Mouse (Mus musculus): ENCODE data around the gene Sash3. TPM values are rescaled to one million over a fixed set of nuclear protein-coding genes. Genes with fewer than 3 reads are reported as not detected.

Gene Sash3
- polyA plus RNA-seq, 1 experiment from 2014 or later, result 3.4 TPM

DNA sequence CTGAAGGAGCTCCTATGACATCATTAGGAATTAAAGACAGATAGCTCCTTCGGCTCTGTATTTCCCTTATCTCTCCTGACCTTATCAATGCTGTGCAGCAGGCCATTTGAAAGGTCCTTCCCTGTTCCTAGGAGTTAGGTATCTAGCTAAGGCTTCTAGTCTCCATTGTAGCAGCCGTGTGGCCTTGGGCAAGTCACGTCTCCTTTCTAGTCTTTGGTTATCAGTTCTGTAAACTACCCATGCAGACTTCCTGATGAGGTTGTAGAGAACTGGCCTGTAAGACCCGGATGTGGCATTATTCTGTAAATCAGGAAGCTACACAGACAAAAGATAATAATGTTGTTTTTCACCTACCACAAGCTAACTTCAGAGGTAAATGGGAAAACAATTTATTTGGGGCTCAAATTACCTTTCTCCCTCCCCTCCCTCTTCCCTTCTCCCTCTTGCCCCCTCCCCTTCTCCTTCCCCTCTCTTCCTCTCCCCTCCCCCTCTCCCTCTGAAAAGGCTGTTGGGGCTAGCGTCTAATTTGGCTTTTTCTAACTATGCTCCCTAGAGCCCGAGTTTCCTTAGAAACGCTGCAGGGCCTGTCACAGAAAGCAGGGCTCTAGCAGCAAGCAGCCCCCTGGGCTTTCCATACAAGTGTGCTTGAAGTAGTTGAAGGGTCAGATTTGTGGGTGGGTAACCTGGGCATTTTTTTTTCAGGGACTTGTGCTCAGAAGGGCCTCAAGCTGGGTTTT lies 7.5 kb upstream of the Sash3 start:
- Histone ChIP-seq H3K36me3 (ENCODE audit: control insufficient read depth, insufficient read depth, low read length) (no peaks in the 10 kb centered on the region), H3K9me3 (ENCODE audit: control insufficient read depth, low read length) (no peaks in the 10 kb centered on the region), H3K27ac (ENCODE audit: low read depth) (no peak overlapping the region), H3K4me3 (ENCODE audit: low read depth, low read length) (no peak overlapping the region), H3K27me3 (replicated peaks; ENCODE audit: control insufficient read depth, insufficient read depth, low read length) (no peaks in the 10 kb centered on the region), H3K9ac (ENCODE audit: low read length) (no peak overlapping the region), H3K4me1 (replicated peaks; ENCODE audit: control insufficient read depth, insufficient read depth, low read length) (no peaks in the 10 kb centered on the region), H3K4me2 (ENCODE audit: low read length) (no peak overlapping the region)
- WGBS, result 46% methylated on average over 7 of the region's 7 CpGs
- DNase-seq (ENCODE audit: low spot score) (no peak), ATAC-seq (replicated peaks; ENCODE audit: low FRiP score, low TSS enrichment, low read depth) (no peak)

DNA sequence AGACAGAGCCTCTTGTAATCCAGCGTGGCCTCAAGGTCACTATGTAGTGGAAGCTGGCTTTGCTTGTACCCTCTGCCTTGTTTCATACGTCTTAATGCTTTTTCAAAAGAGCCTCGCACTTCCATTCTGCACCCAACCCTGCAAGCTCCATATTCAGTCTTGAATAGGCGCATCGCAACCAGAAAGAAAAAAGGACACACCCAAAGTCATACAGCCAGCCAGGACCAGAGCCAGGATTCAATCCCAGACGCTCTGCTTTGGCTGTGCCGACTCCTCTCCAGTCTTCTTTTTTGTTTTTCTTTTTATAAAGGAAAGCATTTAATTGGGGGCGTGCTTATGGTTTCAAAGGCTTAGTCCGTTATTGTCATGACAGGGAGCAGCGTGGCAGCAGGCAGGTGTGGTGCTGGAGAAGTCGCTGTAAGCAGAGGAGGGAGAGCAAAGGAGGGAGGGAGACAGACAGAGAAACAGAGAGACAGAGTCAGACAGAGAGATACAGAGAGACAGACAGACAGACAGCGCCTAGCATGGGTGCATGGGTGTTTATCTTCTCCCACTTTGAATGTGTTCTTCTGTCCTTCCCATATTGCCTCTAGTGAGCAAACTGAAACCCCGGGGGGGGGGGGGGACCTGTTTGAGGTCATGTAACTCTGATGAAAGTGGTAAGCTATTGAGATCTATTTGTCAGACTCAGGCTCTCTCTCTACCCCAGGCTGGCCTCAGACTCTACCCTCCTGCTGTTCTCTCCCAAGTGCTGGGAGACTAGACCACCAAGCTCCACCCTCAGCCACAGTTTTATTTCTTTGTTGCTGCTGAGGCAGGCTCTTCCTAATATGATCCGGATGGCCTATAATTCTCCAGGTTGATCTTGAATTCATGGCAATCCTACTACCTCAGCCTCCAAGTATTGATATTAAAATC lies 6.6 kb upstream of the Sash3 start:
- DNase-seq (ENCODE audit: low spot score), result no peak

DNA sequence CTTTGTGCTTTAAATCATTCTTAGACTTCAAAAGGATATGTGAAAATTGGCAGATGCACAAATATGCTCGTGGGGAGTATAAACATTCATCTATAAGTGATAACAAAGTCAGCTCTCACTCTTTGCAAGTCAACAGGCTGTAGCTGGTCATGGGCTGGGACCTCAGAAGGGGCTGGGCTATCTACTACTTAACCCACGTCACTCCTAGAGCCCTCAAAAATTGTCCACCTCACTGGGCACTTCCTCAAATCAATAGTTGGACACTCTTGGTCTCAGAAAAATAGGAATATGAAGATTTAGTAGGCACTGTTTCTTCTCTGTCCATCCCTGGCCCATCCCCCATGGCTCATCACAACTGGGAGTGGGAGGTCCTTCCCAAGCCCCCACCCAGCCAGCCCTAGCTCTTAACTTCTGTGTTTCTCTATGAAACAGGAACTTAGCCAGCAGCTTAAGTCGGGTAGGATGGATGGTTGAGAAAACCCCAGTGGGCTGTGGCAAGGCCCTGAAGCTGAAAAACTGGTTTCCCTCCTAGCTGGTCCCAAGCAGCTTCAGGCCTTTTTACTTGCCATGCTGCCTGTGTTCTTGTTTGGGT lies 5.9 kb upstream of the Sash3 start:
- Histone ChIP-seq H3K4me1 (replicated peaks; ENCODE audit: control insufficient read depth, insufficient read depth, low read length) (no peaks in the 10 kb centered on the region), H3K9ac (ENCODE audit: low read length) (no peak overlapping the region), H3K36me3 (ENCODE audit: control insufficient read depth, insufficient read depth, low read length) (no peaks in the 10 kb centered on the region), H3K4me2 (ENCODE audit: low read length) (no peak overlapping the region), H3K4me3 (ENCODE audit: low read depth, low read length) (no peak overlapping the region), H3K9me3 (ENCODE audit: control insufficient read depth, low read length) (no peaks in the 10 kb centered on the region), H3K27ac (ENCODE audit: low read depth) (no peak overlapping the region), H3K27me3 (replicated peaks; ENCODE audit: control insufficient read depth, insufficient read depth, low read length) (no peaks in the 10 kb centered on the region)
- DNase-seq (ENCODE audit: low spot score) (no peak), ATAC-seq (replicated peaks; ENCODE audit: low FRiP score, low TSS enrichment, low read depth) (no peak)
- WGBS, result 51% methylated on average over 3 of the region's 3 CpGs

More for the DNA sequence above, 6.6 kb upstream of the Sash3 start:
- Histone ChIP-seq H3K4me1 (replicated peaks; ENCODE audit: control insufficient read depth, insufficient read depth, low read length) (no peaks in the 10 kb centered on the region), H3K36me3 (ENCODE audit: control insufficient read depth, insufficient read depth, low read length) (no peaks in the 10 kb centered on the region), H3K9me3 (ENCODE audit: control insufficient read depth, low read length) (no peaks in the 10 kb centered on the region), H3K9ac (ENCODE audit: low read length) (no peak overlapping the region), H3K27me3 (replicated peaks; ENCODE audit: control insufficient read depth, insufficient read depth, low read length) (no peaks in the 10 kb centered on the region), H3K27ac (ENCODE audit: low read depth) (no peak overlapping the region), H3K4me2 (ENCODE audit: low read length) (no peak overlapping the region), H3K4me3 (ENCODE audit: low read depth, low read length) (no peak overlapping the region)
- no peak for ATAC-seq (replicated peaks; ENCODE audit: low FRiP score, low TSS enrichment, low read depth)
- 57% methylated on average over 13 of the region's 14 CpGs for WGBS

DNA sequence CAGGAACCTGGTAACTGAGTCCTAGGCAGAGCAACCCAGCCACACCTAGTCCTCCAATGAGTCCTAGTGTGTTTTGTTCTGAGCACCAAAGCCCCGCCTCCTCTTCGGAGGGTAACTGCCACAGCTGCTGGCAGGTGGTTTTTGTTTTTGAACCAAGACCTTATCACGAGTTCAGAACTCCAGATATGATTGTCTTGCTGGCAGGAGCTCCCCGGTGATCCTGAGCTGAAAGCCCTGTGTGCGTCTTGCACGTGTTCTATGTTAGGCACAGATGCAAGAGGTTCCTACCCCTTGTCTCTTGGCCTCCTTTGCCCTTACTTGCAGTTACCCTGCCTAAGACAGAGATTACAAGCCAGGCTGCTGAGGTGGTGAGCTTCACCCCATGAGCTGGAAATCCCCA lies 4.8 kb upstream of the Sash3 start:
- H3K4me1 ChIP-seq (replicated peaks; ENCODE audit: control insufficient read depth, insufficient read depth, low read length), result no peaks in the 10 kb centered on the region
- H3K4me3 ChIP-seq (ENCODE audit: low read depth, low read length), result no peak overlapping the region
- H3K27me3 ChIP-seq (replicated peaks; ENCODE audit: control insufficient read depth, insufficient read depth, low read length), result no peaks in the 10 kb centered on the region
- no peak overlapping the region for H3K9ac ChIP-seq (ENCODE audit: low read length)
- no peak overlapping the region for H3K4me2 ChIP-seq (ENCODE audit: low read length)
- no peak overlapping the region for H3K27ac ChIP-seq (ENCODE audit: low read depth)
- no peak for ATAC-seq (replicated peaks; ENCODE audit: low FRiP score, low TSS enrichment, low read depth)
- no peaks in the 10 kb centered on the region for H3K36me3 ChIP-seq (ENCODE audit: control insufficient read depth, insufficient read depth, low read length)
- no peaks in the 10 kb centered on the region for H3K9me3 ChIP-seq (ENCODE audit: control insufficient read depth, low read length)
- no peak for DNase-seq (ENCODE audit: low spot score)
- WGBS, result 79% methylated on average over 6 of the region's 6 CpGs

DNA sequence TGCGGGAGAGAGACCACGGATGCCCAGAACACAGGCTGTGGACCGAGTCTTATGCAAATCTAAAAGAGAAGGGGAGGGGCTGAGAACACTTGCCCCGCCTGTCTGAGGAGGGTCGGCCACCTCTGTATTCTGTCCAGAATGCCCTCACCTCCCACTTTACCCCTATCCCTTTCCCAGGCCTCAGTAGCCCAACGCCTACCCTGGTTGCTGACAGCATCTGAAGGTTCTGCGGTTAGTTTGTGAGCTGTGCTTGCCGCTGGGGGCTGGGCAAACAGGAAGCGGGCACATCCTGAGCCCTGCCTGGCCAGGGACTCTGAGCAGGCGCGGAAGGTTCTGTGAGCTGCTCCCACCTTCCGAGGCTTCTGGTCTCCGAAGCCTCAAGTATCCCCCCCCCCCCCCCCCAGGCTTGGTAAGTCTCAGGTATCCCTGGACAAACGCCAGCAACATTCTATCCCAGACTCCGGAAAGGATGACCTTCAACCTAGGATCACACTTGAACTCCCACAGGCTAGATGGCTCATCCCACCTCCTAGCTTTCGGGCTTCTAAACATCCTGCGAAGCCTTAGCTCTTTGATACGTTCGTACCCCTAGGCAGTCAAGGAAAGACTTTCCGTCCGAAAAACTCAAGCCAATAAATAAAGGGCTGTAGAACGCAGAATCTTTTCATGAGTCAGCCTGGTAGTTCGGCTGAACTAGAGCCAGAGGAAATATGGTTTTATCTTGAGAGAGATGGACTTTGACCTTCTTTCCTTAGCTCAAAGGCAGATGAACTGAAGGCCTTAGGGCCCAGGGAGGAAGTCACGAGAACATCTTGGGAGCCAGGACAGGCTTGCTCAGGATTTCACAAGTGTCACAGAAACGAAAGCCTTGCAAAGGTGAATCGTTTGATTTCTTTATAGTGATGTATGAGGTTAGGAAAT lies 2.6 kb upstream of the Sash3 start:
- ATAC-seq (replicated peaks; ENCODE audit: low FRiP score, low TSS enrichment, low read depth) (peak; percentile 81), DNase-seq (ENCODE audit: low spot score) (peak; percentile 54)
- Histone ChIP-seq H3K36me3 (ENCODE audit: control insufficient read depth, insufficient read depth, low read length) (no peaks in the 10 kb centered on the region), H3K9me3 (ENCODE audit: control insufficient read depth, low read length) (no peaks in the 10 kb centered on the region), H3K27me3 (replicated peaks; ENCODE audit: control insufficient read depth, insufficient read depth, low read length) (no peaks in the 10 kb centered on the region), H3K9ac (ENCODE audit: low read length) (no peak overlapping the region), H3K4me1 (replicated peaks; ENCODE audit: control insufficient read depth, insufficient read depth, low read length) (no peaks in the 10 kb centered on the region), H3K27ac (ENCODE audit: low read depth) (no peak overlapping the region), H3K4me3 (ENCODE audit: low read depth, low read length) (peak overlapping the region; percentile 23), H3K4me2 (ENCODE audit: low read length) (peak overlapping the region; percentile 45)
- 33% methylated on average over 26 of the region's 26 CpGs for WGBS

DNA sequence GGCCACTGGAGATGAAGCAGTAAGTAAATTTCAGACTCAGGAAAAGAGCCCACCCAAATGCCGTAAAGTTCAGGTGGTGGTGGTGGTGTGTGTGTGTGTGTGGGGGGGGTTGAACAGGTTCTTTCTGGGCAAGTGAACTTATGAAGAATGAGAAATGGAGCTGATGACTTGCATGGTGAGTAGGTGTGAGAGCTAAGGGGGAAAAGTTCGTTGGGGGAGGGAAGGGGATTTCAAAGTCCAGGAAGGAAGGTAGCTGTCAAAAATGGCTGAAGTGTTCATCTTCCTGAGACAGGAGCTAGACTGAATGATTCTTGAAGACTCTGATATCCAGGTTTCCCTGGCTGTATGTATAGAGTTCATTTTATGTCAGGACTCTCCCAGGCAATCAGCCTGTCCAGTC lies 990 bp downstream of the Sash3 start:
- H3K4me3 ChIP-seq (ENCODE audit: low read depth, low read length), result no peak overlapping the region
- DNase-seq (ENCODE audit: low spot score) (no peak), ATAC-seq (replicated peaks; ENCODE audit: low FRiP score, low TSS enrichment, low read depth) (no peak)
- no peaks in the 10 kb centered on the region for H3K9me3 ChIP-seq (ENCODE audit: control insufficient read depth, low read length)
- H3K27ac ChIP-seq (ENCODE audit: low read depth), result no peak overlapping the region
- no peaks in the 10 kb centered on the region for H3K36me3 ChIP-seq (ENCODE audit: control insufficient read depth, insufficient read depth, low read length)
- H3K27me3 ChIP-seq (replicated peaks; ENCODE audit: control insufficient read depth, insufficient read depth, low read length), result no peaks in the 10 kb centered on the region
- no peaks in the 10 kb centered on the region for H3K4me1 ChIP-seq (replicated peaks; ENCODE audit: control insufficient read depth, insufficient read depth, low read length)
- H3K9ac ChIP-seq (ENCODE audit: low read length), result no peak overlapping the region
- no peak overlapping the region for H3K4me2 ChIP-seq (ENCODE audit: low read length)
- 70% methylated on average over 2 of the region's 2 CpGs for WGBS

DNA sequence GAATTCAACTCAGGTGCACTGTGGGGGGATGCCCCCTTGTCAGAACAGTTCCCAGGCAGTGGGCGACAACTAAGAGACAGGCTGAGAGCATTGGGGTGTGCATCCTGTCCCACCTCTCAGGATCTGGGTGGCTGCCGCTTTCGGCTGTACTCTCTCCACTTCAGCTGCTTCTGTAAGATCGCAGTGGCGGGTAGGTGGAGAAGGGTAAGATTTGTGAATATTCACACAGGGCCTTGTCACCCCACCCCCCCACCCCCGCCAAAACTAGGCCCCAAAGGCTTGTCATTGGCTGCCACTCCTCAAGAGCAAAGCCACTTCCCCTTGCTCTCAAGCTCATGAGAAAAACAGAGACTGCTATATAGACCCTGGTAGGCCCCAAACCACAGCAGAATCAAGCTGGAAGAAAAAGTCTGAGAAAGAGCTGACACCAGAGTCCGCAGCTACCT lies 1.5 kb downstream of the Sash3 start:
- no peak overlapping the region for H3K4me3 ChIP-seq (ENCODE audit: low read depth, low read length)
- DNase-seq (ENCODE audit: low spot score) (no peak), ATAC-seq (replicated peaks; ENCODE audit: low FRiP score, low TSS enrichment, low read depth) (no peak)
- H3K4me2 ChIP-seq (ENCODE audit: low read length), result no peak overlapping the region
- no peaks in the 10 kb centered on the region for H3K27me3 ChIP-seq (replicated peaks; ENCODE audit: control insufficient read depth, insufficient read depth, low read length)
- no peaks in the 10 kb centered on the region for H3K36me3 ChIP-seq (ENCODE audit: control insufficient read depth, insufficient read depth, low read length)
- H3K4me1 ChIP-seq (replicated peaks; ENCODE audit: control insufficient read depth, insufficient read depth, low read length), result no peaks in the 10 kb centered on the region
- H3K27ac ChIP-seq (ENCODE audit: low read depth), result no peak overlapping the region
- no peak overlapping the region for H3K9ac ChIP-seq (ENCODE audit: low read length)
- WGBS, result 85% methylated on average over 7 of the region's 7 CpGs
- no peaks in the 10 kb centered on the region for H3K9me3 ChIP-seq (ENCODE audit: control insufficient read depth, low read length)

DNA sequence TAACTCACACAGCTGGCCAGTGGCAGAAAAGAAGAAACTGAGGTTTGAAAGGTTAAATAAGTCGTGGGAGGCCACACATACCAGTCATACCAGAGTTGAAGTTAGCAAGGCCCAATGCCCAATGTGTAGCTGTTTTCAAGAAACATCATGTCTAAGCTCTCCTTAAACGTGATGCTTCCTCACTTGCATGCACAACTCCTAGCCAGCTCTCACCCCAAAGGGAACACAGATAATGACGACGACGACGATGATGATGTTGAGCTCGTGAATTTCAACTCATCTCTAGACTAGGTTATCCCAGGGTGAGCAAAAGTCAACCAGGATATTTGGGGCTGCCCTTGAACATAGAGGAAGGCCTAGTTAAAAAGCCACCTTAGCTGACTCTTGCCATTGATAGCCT lies 5.9 kb downstream of the Sash3 start:
- DNase-seq (ENCODE audit: low spot score) (no peak), ATAC-seq (replicated peaks; ENCODE audit: low FRiP score, low TSS enrichment, low read depth) (no peak)
- Histone ChIP-seq H3K9ac (ENCODE audit: low read length) (no peak overlapping the region), H3K4me3 (ENCODE audit: low read depth, low read length) (no peak overlapping the region), H3K27me3 (replicated peaks; ENCODE audit: control insufficient read depth, insufficient read depth, low read length) (no peaks in the 10 kb centered on the region), H3K4me1 (replicated peaks; ENCODE audit: control insufficient read depth, insufficient read depth, low read length) (no peaks in the 10 kb centered on the region), H3K4me2 (ENCODE audit: low read length) (no peak overlapping the region), H3K27ac (ENCODE audit: low read depth) (no peak overlapping the region), H3K36me3 (ENCODE audit: control insufficient read depth, insufficient read depth, low read length) (no peaks in the 10 kb centered on the region), H3K9me3 (ENCODE audit: control insufficient read depth, low read length) (no peaks in the 10 kb centered on the region)
- 78% methylated on average over 7 of the region's 7 CpGs for whole genome bisulfite sequencing
